Mouse (Mus musculus) erythroblast, embryonic 14.5 days (primary cell): Measurements from ENCODE around the gene Kmo.

Source experiments
- GATA1 ChIP-seq: IDR thresholded peaks from 2 replicates; pipeline ENCODE4 v1.6.1; 2012; ENCODE audit warnings: low read length, inconsistent platforms, mixed read lengths
- TAL1 ChIP-seq: IDR thresholded peaks from 3 replicates; pipeline ENCODE4 v1.6.1; 2012; ENCODE audit warnings: low read length, inconsistent platforms, mixed read lengths

GRCm38 (mm10) chr1:175671626-175672025 is 51.4 kb downstream of the Kmo start:
- TF ChIP-seq GATA1 (no peak), TAL1 (no peak)
